Comparison of ENCODE assay signal across 14 mouse cellular contexts in the genomic region with DNA sequence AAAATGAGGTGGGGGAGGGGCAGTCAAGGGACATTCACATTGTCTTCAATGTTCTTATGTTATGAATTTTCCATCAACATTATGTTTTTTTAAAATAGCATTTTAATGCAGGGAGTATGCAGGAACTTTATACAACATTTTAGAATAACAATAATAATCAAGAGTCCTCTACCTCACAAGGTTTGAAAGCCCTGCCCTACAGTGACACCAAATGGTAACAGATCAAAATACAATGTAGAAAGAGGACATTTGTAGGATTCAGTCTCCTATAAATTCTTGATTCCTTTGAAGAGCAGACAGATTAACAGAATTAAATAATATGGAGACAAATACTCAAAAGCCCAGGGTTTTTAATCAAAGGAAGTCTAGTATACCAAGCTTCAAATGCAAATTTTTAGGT.
DNase-seq lines count a peak whose midpoint lies in the region; ATAC-seq and TF ChIP-seq lines count a peak whose summit lies in the region.
"Had no signal": no experiment of that assay in that cellular context is flagged by ENCODE, and none has a peak within 500 bp of the region (broad histone marks: within the 10 kb centered on the region; RNA-seq: fewer than 3 reads in every experiment).

No protein-coding gene starts in this region.

- no peak for TF ChIP-seq POLR2A in liver, adult 2 months (IDR thresholded peaks at IDR 0.05; ENCODE audit: extremely low read depth, insufficient read depth, low read length)
- TF ChIP-seq POLR2A in brain, embryonic 14.5 days (IDR thresholded peaks at IDR 0.05; ENCODE audit: borderline replicate concordance, extremely low read depth, insufficient read depth, insufficient read length, poor library complexity, severe bottlenecking) = no peak

- H3K4me1 ChIP-seq in liver, adult 2 months (ENCODE audit: control insufficient read depth, insufficient read depth, low read length) = no peaks in the 10 kb centered on the region

- no peaks in the 10 kb centered on the region for H3K27me3 ChIP-seq in liver, adult 2 months (ENCODE audit: control insufficient read depth, insufficient read depth, low read length)
- H3K27me3 ChIP-seq: megakaryocyte, embryonic 14.5 days had no signal

- no peak for DNase-seq in frontal cortex, postnatal 25 days (ENCODE audit: low spot score in 2 of 2)
- DNase-seq in liver, adult 2 months (ENCODE audit: extremely low read depth, low read depth, low spot score) = no peak
- DNase-seq in liver = no peak
- peak; percentile 14 for DNase-seq in CD4-positive, CD25-positive, alpha-beta regulatory T cell, adult 2 months (ENCODE audit: low read depth, low spot score)
- peak; percentile 61 for DNase-seq in brain, embryonic 14.5 days (ENCODE audit: low read depth)
- no peak for DNase-seq in spleen, postnatal 36 days (ENCODE audit: low spot score in 2 of 2)
- DNase-seq: adrenal gland, postnatal 25 days; cerebellum, adult 18-20 months; heart, adult 11 months; kidney, postnatal 10 days; lung, adult 2 months had no signal

- no peak overlapping the region for H3K27ac ChIP-seq in liver, adult 2 months (replicated peaks; ENCODE audit: insufficient read depth, low read depth, low read length)

- H3K9ac ChIP-seq in liver, adult 2 months (ENCODE audit: low read depth, low read length) = no peak overlapping the region

- H3K4me3 ChIP-seq in liver, adult 2 months (ENCODE audit: insufficient read depth, low read depth, low read length) = no peak overlapping the region
- H3K4me3 ChIP-seq: megakaryocyte, embryonic 14.5 days had no signal

- ATAC-seq in frontal cortex, adult (ENCODE audit: low TSS enrichment) = peak; percentile 57; the same call in 1 of the 2 replicates
- ATAC-seq in megakaryocyte progenitor cell, adult 5-6 weeks (replicated peaks; ENCODE audit: poor library complexity) = no peak

- H3K36me3 ChIP-seq in liver, adult 2 months (ENCODE audit: control insufficient read depth, insufficient read depth, low read length) = no peaks in the 10 kb centered on the region

- 0 out of 2 replicates have a peak, but pooled peaks have one; percentile 3 for TF ChIP-seq CTCF in liver, adult 2 months (IDR thresholded peaks at IDR 0.05; ENCODE audit: low read depth, low read length)
- no peak for TF ChIP-seq CTCF in brain, embryonic 14.5 days (IDR thresholded peaks at IDR 0.05; ENCODE audit: borderline replicate concordance, extremely low read depth, insufficient read depth, insufficient read length)

- H3K79me2 ChIP-seq in liver, adult 2 months (ENCODE audit: control insufficient read depth, insufficient read depth, low read length) = no peaks in the 10 kb centered on the region

Comparison
In these comparisons a context has a peak if more than half of its experiments do, and no peak if none do; other contexts are left out.
1. DNase-seq: peak in CD4-positive, CD25-positive, alpha-beta regulatory T cell, adult 2 months (single experiment) and brain, embryonic 14.5 days (single experiment); none in frontal cortex, postnatal 25 days (0 of 2), liver, adult 2 months (single experiment), liver (single experiment) and spleen, postnatal 36 days (0 of 2).